Mouse (Mus musculus) liver, embryonic 11.5 days (tissue): Measurements from ENCODE around the gene Bpi. TPM values are rescaled to one million over a fixed set of nuclear protein-coding genes. Genes with fewer than 3 reads are reported as not detected.

Experiments used
- ATAC-seq: fragments of 200-750 bp; cut with Nextera tagmentation; replicated peaks from 2 replicates; pipeline ENCODE4 v1.8.0; 2017; ENCODE audit warnings: moderate number of reproducible peaks, mild to moderate bottlenecking, moderate TSS enrichment, moderate library complexity; ENCODE audit not compliant: low FRiP score
- DNase-seq: peaks from one replicate; pipeline ENCODE4 v3.0.0-alpha.2; 2017; ENCODE audit warnings: low spot score
- H3K27ac ChIP-seq: fragments of 300-500 bp; sonication (generic); 2 replicates; pipeline ENCODE4 v1.5.1; 2014; ENCODE audit warnings: mild to moderate bottlenecking, low read depth, low read length, control low read depth
- H3K27me3 ChIP-seq: fragments of 300-500 bp; sonication (generic); replicated peaks from 2 replicates; pipeline ENCODE4 v1.6.1; 2014; ENCODE audit warnings: low read length, mixed read lengths; ENCODE audit not compliant: control insufficient read depth, insufficient read depth
- H3K36me3 ChIP-seq: fragments of 300-500 bp; sonication (generic); 2 replicates; pipeline ENCODE4 v1.6.1; 2014; ENCODE audit warnings: mild to moderate bottlenecking, low read length, moderate library complexity, mixed read lengths; ENCODE audit not compliant: control insufficient read depth, insufficient read depth
- H3K4me1 ChIP-seq: fragments of 300-500 bp; sonication (generic); replicated peaks from 2 replicates; pipeline ENCODE4 v1.6.1; 2014; ENCODE audit warnings: low read length, mixed read lengths; ENCODE audit not compliant: control insufficient read depth, insufficient read depth
- H3K4me2 ChIP-seq: fragments of 300-500 bp; sonication (generic); 2 replicates; pipeline ENCODE4 v1.6.1; 2014; ENCODE audit warnings: mild to moderate bottlenecking, control low read depth, moderate library complexity
- H3K4me3 ChIP-seq: fragments of 300-500 bp; sonication (generic); 2 replicates; pipeline ENCODE4 v1.5.1; 2014; ENCODE audit warnings: low read depth, low read length, control low read depth
- H3K9ac ChIP-seq: fragments of 300-500 bp; sonication (generic); 2 replicates; pipeline ENCODE4 v1.6.1; 2014; ENCODE audit warnings: low read depth, low read length, control low read depth
- H3K9me3 ChIP-seq: fragments of 300-500 bp; sonication (generic); 2 replicates; pipeline ENCODE4 v1.6.1; 2016; ENCODE audit warnings: low read length, inconsistent platforms, mixed read lengths; ENCODE audit not compliant: control insufficient read depth
- WGBS: fragments of 180-500 bp; shearing (Covaris S2); extraction: QIAGEN DNeasy Blood & Tissue Kit; methylation state at CpG from one replicate; pipeline ENCODE4 v1.1.7; 2014; 5-methylcytosine and 5-hydroxymethylcytosine counted together
- polyA plus RNA-seq: library from polyadenylated mRNA; unstranded; fragments of >200 nt; fragmentation: Nextera tagmentation; extraction: Ambion mirVana; gene quantifications from 2 replicates; pipeline ENCODE4 v1.2.1, GENCODE M21; 2014

Bpi gene
- polyA plus RNA-seq, 1 experiment from 2014 or later: not detected

DNA sequence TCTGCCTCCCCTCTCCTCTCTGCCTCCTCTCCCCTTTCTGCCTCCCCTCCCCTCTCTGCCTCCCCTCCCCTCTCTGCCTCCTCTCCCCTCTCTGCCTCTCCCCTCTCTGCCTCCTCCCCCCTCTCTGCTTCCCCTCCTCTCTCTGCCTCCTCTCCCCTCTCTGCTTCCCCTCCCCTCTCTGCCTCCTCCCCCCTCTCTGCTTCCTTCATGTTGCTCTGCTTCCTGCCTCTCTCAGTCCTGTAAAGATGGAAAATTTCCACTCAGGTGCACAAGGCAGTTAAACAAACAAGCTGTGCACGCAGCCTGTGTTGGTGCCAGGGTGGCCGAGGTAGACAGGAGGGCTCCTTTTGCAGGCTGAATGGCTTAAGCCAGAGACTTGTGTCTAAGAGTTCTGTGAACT lies 15.8 kb downstream of the Bpi start:
- 43% methylated on average over 2 of the region's 2 CpGs for WGBS
- Histone ChIP-seq H3K4me3 (no peak overlapping the region), H3K4me2 (no peak overlapping the region), H3K9ac (no peak overlapping the region), H3K27me3 (no peaks in the 10 kb centered on the region), H3K36me3 (no peaks in the 10 kb centered on the region), H3K4me1 (no peaks in the 10 kb centered on the region), H3K27ac (no peak overlapping the region), H3K9me3 (no peaks in the 10 kb centered on the region)
- DNase-seq: no peak
- no peak for ATAC-seq

DNA sequence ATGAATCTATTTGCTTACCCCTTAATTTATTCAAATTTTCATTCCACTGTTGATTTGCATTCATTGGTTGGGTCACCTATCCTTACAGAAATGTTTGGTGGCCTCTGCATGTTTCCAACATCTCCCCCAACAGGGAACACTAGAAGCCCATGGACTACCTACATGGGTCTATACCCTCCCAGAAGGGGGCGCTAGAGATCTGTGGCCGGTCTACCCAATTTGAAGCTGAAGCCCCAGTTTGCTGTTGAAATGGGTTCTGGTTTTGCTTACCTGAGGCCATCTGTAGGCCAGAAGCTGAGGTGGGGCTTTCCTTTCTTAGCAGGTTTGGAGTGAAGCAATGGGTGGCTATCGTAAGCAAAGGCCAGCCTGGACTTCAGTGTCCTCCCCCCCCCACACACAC lies 17.5 kb downstream of the Bpi start:
- H3K36me3 ChIP-seq: no peaks in the 10 kb centered on the region
- no peak overlapping the region for H3K4me2 ChIP-seq
- WGBS: 87% methylated on average over 3 of the region's 3 CpGs
- no peaks in the 10 kb centered on the region for H3K27me3 ChIP-seq
- H3K9ac ChIP-seq: no peak overlapping the region
- H3K9me3 ChIP-seq: no peaks in the 10 kb centered on the region
- DNase-seq (no peak), ATAC-seq (no peak)
- no peak overlapping the region for H3K4me3 ChIP-seq
- H3K4me1 ChIP-seq: no peaks in the 10 kb centered on the region
- no peak overlapping the region for H3K27ac ChIP-seq

DNA sequence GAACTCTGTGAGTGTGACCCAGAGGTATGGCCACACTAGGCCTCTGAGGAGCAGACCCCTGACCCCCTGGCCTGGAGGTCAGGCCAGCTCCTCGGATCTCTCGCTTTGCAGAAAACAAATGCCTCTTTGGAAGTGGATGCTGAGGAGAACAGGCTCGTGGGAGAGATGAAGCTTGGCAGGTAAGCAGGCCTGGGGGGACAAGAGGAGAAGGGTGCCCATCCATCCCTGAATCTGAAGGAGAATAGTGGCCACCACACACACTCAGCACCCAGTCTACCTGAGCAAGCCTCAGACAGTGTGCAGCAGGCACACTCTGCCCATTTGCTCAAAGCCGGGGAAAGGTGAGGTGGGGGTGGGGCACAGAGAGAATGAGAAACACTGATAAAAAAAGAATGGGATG lies 17.9 kb downstream of the Bpi start:
- no peak overlapping the region for H3K4me2 ChIP-seq
- no peak for ATAC-seq
- no peaks in the 10 kb centered on the region for H3K4me1 ChIP-seq
- no peak overlapping the region for H3K9ac ChIP-seq
- WGBS: 65% methylated on average over 4 of the region's 4 CpGs
- H3K9me3 ChIP-seq: no peaks in the 10 kb centered on the region
- H3K27ac ChIP-seq: no peak overlapping the region
- H3K36me3 ChIP-seq: no peaks in the 10 kb centered on the region
- H3K4me3 ChIP-seq: no peak overlapping the region
- no peak for DNase-seq
- H3K27me3 ChIP-seq: no peaks in the 10 kb centered on the region

DNA sequence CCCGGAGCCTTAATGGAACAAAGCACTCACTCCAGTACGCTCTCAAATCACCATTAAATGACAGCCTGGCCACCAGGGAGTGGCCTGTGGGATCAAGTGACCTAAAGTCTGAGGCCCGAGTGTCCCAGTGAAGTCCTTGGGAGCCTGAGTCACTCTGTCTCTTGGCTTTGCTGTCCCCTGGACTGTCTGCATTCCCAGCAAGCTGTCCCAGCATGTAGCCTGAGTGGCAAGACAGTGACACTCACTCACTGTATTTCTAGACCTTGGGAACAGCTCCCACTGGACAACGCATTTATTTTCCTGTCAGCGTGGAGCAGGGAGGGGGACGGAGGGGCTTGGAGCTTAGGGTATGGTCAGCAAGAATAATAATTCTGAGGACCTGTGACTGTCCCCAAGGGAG lies 18.6 kb downstream of the Bpi start:
- no peak overlapping the region for H3K27ac ChIP-seq
- DNase-seq (no peak), ATAC-seq (no peak)
- no peaks in the 10 kb centered on the region for H3K36me3 ChIP-seq
- H3K9ac ChIP-seq: no peak overlapping the region
- no peak overlapping the region for H3K4me2 ChIP-seq
- WGBS: 73% methylated on average over 6 of the region's 6 CpGs
- H3K4me1 ChIP-seq: no peaks in the 10 kb centered on the region
- no peaks in the 10 kb centered on the region for H3K27me3 ChIP-seq
- no peaks in the 10 kb centered on the region for H3K9me3 ChIP-seq
- H3K4me3 ChIP-seq: no peak overlapping the region

DNA sequence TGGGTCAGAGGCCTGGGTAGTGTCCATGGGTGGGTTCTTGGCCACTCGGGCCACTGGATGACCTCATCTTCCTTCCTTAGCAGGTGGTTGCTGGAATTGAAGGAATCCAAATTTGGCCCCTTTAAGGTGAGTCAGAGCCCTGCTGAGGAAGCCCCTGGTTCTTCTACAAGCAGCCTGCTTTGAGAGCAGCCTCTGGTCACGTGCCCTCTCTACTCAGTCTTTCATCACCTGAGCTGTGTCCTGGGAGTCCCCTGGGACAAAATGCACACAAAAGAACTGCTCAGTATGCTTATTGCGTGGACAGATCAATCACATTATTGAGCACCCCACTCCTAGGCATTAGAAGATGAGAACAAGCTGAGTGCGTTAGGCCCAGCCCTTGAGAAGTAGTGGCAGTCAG lies 19.0 kb downstream of the Bpi start:
- no peak for DNase-seq
- no peaks in the 10 kb centered on the region for H3K4me1 ChIP-seq
- WGBS: 71% methylated on average over 4 of the region's 4 CpGs

DNA sequence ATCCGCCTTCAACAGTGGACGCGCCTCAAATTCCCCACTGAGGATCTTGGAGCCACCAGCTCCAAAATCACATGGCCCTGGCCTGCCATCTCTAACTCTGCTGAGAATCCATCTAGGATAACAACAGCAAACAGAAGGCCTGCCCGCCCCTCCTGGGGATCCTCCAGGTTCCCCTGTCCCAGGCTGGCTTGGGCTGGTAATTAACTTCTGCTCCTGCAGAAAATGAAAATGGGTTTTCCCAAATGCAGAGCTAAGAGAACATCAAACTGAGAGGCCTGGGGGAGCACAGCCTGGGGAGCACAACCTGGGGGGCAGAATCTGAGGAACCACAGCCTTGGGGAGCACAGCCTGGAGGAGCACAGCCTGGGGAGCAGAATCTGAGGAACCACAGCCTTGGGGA lies 21.8 kb downstream of the Bpi start:
- no peak for ATAC-seq
- WGBS: 91% methylated on average over 4 of the region's 4 CpGs
- Histone ChIP-seq H3K9ac (no peak overlapping the region), H3K4me1 (no peaks in the 10 kb centered on the region), H3K4me3 (no peak overlapping the region), H3K36me3 (no peaks in the 10 kb centered on the region), H3K27ac (no peak overlapping the region), H3K4me2 (no peak overlapping the region), H3K9me3 (no peaks in the 10 kb centered on the region), H3K27me3 (no peaks in the 10 kb centered on the region)
- no peak for DNase-seq

More for the DNA sequence above, 19.0 kb downstream of the Bpi start:
- H3K4me3 ChIP-seq: no peak overlapping the region
- no peak overlapping the region for H3K27ac ChIP-seq
- no peak for ATAC-seq
- no peaks in the 10 kb centered on the region for H3K27me3 ChIP-seq
- H3K9ac ChIP-seq: no peak overlapping the region
- H3K36me3 ChIP-seq: no peaks in the 10 kb centered on the region
- H3K4me2 ChIP-seq: no peak overlapping the region
- H3K9me3 ChIP-seq: no peaks in the 10 kb centered on the region

DNA sequence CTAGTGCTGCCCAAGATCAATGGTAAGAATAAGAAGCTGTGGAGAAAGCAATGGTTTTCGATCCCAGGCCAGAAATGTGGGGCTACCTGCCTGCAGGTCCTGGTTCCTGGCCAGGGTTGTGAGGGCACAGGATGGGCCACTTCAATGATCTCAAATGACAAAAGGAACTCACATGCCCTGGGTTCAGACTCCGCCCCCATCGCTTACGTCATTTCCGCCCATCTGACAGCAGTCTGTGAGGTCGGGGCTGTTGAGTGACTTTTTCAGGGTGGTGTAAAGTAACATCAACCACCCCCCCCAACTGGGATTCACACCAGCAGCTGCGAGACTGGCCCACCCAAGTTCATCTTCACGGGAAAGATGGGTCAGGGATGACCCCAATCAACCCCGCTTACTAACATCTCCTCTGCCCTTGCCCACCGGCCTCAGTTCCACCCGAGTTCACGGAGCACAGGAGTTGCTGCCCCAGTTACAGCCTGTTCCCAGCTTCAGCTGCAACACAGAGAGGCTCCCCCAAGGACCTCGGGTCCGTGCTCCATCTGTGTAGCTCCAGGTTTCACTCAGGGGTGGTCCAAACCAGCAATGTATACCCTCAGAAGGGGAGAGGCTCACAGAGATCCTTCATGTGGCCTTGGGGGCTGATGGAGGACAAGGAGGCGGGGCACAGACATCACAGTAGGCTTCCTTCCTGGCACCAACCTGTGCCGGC lies 23.8 kb downstream of the Bpi start:
- DNase-seq: no peak
- Histone ChIP-seq H3K4me3 (no peak overlapping the region), H3K36me3 (no peaks in the 10 kb centered on the region), H3K27me3 (no peaks in the 10 kb centered on the region), H3K9me3 (no peaks in the 10 kb centered on the region), H3K4me2 (no peak overlapping the region), H3K4me1 (no peaks in the 10 kb centered on the region), H3K27ac (no peak overlapping the region), H3K9ac (no peak overlapping the region)
- ATAC-seq: no peak
- 48% methylated on average over 16 of the region's 16 CpGs for WGBS

DNA sequence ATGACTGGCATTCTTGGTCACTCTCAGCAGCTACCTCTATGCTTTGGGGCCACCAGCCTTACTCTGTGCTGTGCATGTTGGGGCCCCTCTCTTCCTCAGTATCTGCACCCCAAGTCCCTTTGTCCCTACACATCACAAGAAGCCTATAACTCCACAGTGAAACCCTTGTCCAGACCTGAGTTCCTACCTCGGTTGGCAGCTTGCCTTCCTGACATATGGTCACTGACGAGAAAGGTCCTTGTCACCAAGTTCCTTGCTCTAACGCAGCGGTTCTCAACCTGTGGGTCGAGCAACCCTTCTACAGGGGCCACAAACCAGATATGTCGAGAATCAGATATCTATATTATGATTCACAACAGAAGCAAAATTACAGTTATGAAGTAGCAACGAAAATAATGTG lies 25.2 kb downstream of the Bpi start:
- DNase-seq (no peak), ATAC-seq (no peak)
- H3K27me3 ChIP-seq: no peaks in the 10 kb centered on the region
- H3K36me3 ChIP-seq: no peaks in the 10 kb centered on the region
- no peak overlapping the region for H3K4me2 ChIP-seq
- no peak overlapping the region for H3K9ac ChIP-seq
- no peak overlapping the region for H3K27ac ChIP-seq
- no peak overlapping the region for H3K4me3 ChIP-seq
- no peaks in the 10 kb centered on the region for H3K4me1 ChIP-seq
- H3K9me3 ChIP-seq: no peaks in the 10 kb centered on the region
- 65% methylated on average over 7 of the region's 7 CpGs for WGBS

DNA sequence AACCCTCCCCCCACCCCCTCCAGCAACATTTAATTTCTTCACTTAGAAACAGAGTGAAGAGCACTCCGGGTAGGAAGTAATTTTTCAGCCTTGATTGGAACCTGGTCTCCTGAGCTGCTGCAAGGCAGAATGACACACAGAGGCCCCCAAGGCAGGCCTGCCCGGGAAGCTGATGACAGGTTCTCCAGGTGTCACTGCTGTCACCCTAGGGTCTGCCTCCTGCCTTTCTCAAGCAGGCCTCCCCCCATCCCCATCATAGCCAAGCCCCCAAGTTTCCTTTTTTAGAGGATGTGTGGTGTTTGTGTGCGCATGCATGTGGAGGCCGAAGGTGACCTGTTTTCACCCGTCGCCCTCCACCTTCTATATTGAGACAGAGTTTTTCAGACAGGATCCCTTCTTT lies 25.9 kb downstream of the Bpi start:
- ATAC-seq: no peak
- DNase-seq: no peak
- 75% methylated on average over 6 of the region's 6 CpGs for WGBS
- Histone ChIP-seq H3K4me1 (no peaks in the 10 kb centered on the region), H3K9me3 (no peaks in the 10 kb centered on the region), H3K4me3 (no peak overlapping the region), H3K9ac (no peak overlapping the region), H3K36me3 (no peaks in the 10 kb centered on the region), H3K27me3 (no peaks in the 10 kb centered on the region), H3K4me2 (no peak overlapping the region), H3K27ac (no peak overlapping the region)
